Mouse (Mus musculus) embryonic facial prominence, embryonic 11.5 days (tissue): ENCODE measurements around the gene Siglecf. TPM values are rescaled to one million over a fixed set of nuclear protein-coding genes. Genes with fewer than 3 reads are reported as not detected.

Experiments used
- ATAC-seq: fragments of 200-750 bp; cut with Nextera tagmentation; replicated peaks from 2 replicates; pipeline ENCODE4 v1.8.0; 2017; ENCODE audit warnings: low read depth; ENCODE audit not compliant: insufficient number of reproducible peaks, low FRiP score, low TSS enrichment
- DNase-seq: peaks from one replicate; pipeline ENCODE4 v3.0.0-alpha.2; 2015; ENCODE audit warnings: low spot score
- H3K27ac ChIP-seq: fragments of 300-500 bp; sonication (generic); replicated peaks from 2 replicates; pipeline ENCODE4 v1.5.1; 2014; ENCODE audit warnings: mild to moderate bottlenecking, low read depth, low read length, control low read depth
- H3K27me3 ChIP-seq: fragments of 300-500 bp; sonication (generic); 2 replicates; pipeline ENCODE4 v1.6.1; 2014; ENCODE audit warnings: mild to moderate bottlenecking, low read length, moderate library complexity, mixed read lengths; ENCODE audit not compliant: control insufficient read depth, insufficient read depth
- H3K36me3 ChIP-seq: fragments of 300-500 bp; sonication (generic); replicated peaks from 2 replicates; pipeline ENCODE4 v1.6.1; 2014; ENCODE audit warnings: low read depth, mild to moderate bottlenecking, low read length, moderate library complexity, mixed read lengths; ENCODE audit not compliant: control insufficient read depth, insufficient read depth
- H3K4me1 ChIP-seq: fragments of 300-500 bp; sonication (generic); 2 replicates; pipeline ENCODE4 v1.6.1; 2014; ENCODE audit warnings: low read length, mixed read lengths; ENCODE audit not compliant: control insufficient read depth, insufficient read depth
- H3K4me2 ChIP-seq: fragments of 300-500 bp; sonication (generic); 2 replicates; pipeline ENCODE4 v1.6.1; 2014; ENCODE audit warnings: low read depth, mild to moderate bottlenecking, control low read depth, low read length, moderate library complexity
- H3K4me3 ChIP-seq: fragments of 300-500 bp; sonication (generic); 2 replicates; pipeline ENCODE4 v1.5.1; 2014; ENCODE audit warnings: low read depth, low read length, control low read depth
- H3K9ac ChIP-seq: fragments of 300-500 bp; sonication (generic); replicated peaks from 2 replicates; pipeline ENCODE4 v1.6.1; 2014; ENCODE audit warnings: mild to moderate bottlenecking, control low read depth, low read length
- H3K9me3 ChIP-seq: fragments of 300-500 bp; sonication (generic); replicated peaks from 2 replicates; pipeline ENCODE4 v1.6.1; 2016; ENCODE audit warnings: mild to moderate bottlenecking, low read length, inconsistent platforms, mixed read lengths; ENCODE audit not compliant: control insufficient read depth
- WGBS: fragments of 180-500 bp; shearing (Covaris S2); extraction: QIAGEN DNeasy Blood & Tissue Kit; methylation state at CpG from one replicate; pipeline ENCODE4 v1.1.7; 2014; 5-methylcytosine and 5-hydroxymethylcytosine counted together
- polyA plus RNA-seq: library from polyadenylated mRNA; unstranded; fragments of >200 nt; fragmentation: Nextera tagmentation; extraction: Ambion mirVana; gene quantifications from 2 replicates; pipeline ENCODE4 v1.2.1, GENCODE M21; 2014

The Siglecf gene
- polyA plus RNA-seq, 1 experiment from 2014 or later = 0.10 TPM

DNA sequence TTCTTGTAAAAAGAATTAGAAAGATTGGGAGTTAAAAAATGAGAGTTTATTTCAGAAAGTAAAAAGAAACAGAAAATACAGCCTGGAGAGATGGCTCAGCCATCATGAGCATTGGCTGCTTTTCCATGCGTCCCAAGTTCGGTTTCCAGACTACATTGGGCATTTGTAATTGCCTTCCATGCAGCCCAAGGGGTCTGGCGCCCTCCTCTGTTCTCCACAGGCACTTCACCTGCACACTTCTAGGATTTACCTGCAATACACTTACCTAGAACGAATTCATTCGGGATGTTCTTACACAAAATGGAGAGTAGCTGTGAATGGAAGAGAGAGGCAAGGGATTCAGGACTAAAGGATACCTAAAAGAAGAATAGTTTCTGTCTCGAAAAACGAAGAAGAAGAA is 17.9 kb upstream of the Siglecf start:
- DNase-seq = no peak
- H3K4me1 ChIP-seq = no peaks in the 10 kb centered on the region
- H3K27ac ChIP-seq = no peak overlapping the region
- H3K36me3 ChIP-seq = no peaks in the 10 kb centered on the region
- no peak overlapping the region for H3K4me2 ChIP-seq
- no peak overlapping the region for H3K4me3 ChIP-seq
- H3K27me3 ChIP-seq = no peaks in the 10 kb centered on the region
- H3K9ac ChIP-seq = no peak overlapping the region
- no peaks in the 10 kb centered on the region for H3K9me3 ChIP-seq
- 43% methylated on average over 5 of the region's 7 CpGs for WGBS
- ATAC-seq = no peak

- WGBS = 59% methylated on average over 2 of the region's 2 CpGs
- Histone ChIP-seq H3K9ac (no peak overlapping the region), H3K4me3 (no peak overlapping the region), H3K4me1 (no peaks in the 10 kb centered on the region), H3K27me3 (no peaks in the 10 kb centered on the region), H3K9me3 (no peaks in the 10 kb centered on the region), H3K4me2 (no peak overlapping the region), H3K27ac (no peak overlapping the region), H3K36me3 (no peaks in the 10 kb centered on the region)
- ATAC-seq = no peak
- no peak for DNase-seq
Measured at GRCm38 (mm10) chr7:43333899-43334298, 17.2 kb upstream of the Siglecf start.

- Histone ChIP-seq H3K27me3 (no peaks in the 10 kb centered on the region), H3K9ac (no peak overlapping the region), H3K4me2 (no peak overlapping the region), H3K36me3 (no peaks in the 10 kb centered on the region), H3K9me3 (no peaks in the 10 kb centered on the region), H3K4me1 (no peaks in the 10 kb centered on the region), H3K4me3 (no peak overlapping the region), H3K27ac (no peak overlapping the region)
- DNase-seq (no peak), ATAC-seq (no peak)
- WGBS = 84% methylated on average over 4 of the region's 4 CpGs
Measured at GRCm38 (mm10) chr7:43340771-43341170, 10.4 kb upstream of the Siglecf start.

DNA sequence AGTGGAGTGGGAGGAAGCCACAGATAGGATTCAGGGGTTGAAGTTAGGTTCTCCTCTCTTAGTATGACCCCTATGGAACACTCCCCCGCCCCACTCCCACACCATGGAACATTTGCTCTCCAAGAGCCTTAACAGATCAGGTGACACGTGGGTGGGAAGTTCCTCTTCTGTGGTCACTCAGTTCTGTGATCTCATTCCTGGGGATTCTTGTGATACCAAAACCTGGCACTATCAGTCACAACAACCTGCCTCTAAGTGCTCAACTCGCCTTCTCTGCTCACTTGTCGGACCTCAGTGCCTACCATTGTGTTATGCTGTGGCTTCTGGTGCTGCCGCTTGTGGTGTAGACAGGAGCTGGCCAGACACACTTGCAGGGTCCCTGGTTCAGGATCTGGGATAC is 8.0 kb upstream of the Siglecf start:
- H3K36me3 ChIP-seq = no peaks in the 10 kb centered on the region

GRCm38 (mm10) chr7:43344020-43344419 is 7.1 kb upstream of the Siglecf start:
- DNase-seq = no peak
- no peak overlapping the region for H3K9ac ChIP-seq
- H3K27me3 ChIP-seq = no peaks in the 10 kb centered on the region
- 65% methylated on average over 2 of the region's 2 CpGs for WGBS
- H3K9me3 ChIP-seq = no peaks in the 10 kb centered on the region
- no peak overlapping the region for H3K4me3 ChIP-seq
- no peak overlapping the region for H3K4me2 ChIP-seq
- no peak overlapping the region for H3K27ac ChIP-seq
- no peaks in the 10 kb centered on the region for H3K36me3 ChIP-seq
- no peaks in the 10 kb centered on the region for H3K4me1 ChIP-seq
- no peak for ATAC-seq

More for the DNA sequence above, 8.0 kb upstream of the Siglecf start:
- H3K4me2 ChIP-seq = no peak overlapping the region
- no peak overlapping the region for H3K9ac ChIP-seq
- ATAC-seq (no peak), DNase-seq (no peak)
- no peaks in the 10 kb centered on the region for H3K9me3 ChIP-seq
- H3K4me3 ChIP-seq = no peak overlapping the region
- H3K27me3 ChIP-seq = no peaks in the 10 kb centered on the region
- no peak overlapping the region for H3K27ac ChIP-seq
- H3K4me1 ChIP-seq = no peaks in the 10 kb centered on the region
- WGBS = 77% methylated on average over 5 of the region's 5 CpGs

DNA sequence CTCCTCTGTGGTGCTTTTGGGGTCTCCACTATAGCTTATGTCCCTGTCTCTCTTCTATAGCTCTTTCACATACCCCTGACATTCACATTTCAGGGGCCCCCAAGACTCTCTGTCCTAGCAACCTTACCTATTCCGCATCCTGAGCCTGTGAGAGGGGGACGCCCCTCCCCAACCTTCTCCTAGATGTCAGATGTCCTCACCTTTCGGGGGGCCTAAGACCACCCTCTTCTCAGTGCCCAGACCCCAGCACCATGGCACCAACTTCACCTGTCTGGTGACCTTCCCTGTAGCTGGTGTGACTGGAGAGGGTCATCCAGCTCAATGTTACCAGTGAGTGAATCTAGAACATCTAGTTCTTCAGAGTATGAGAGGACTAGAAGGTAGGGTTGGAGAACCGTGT is 6.7 kb upstream of the Siglecf start:
- H3K36me3 ChIP-seq = no peaks in the 10 kb centered on the region
- no peak overlapping the region for H3K4me3 ChIP-seq
- no peak overlapping the region for H3K27ac ChIP-seq
- ATAC-seq (no peak), DNase-seq (no peak)
- whole genome bisulfite sequencing = 82% methylated on average over 4 of the region's 4 CpGs
- H3K27me3 ChIP-seq = no peaks in the 10 kb centered on the region
- H3K4me1 ChIP-seq = no peaks in the 10 kb centered on the region
- H3K4me2 ChIP-seq = no peak overlapping the region
- no peak overlapping the region for H3K9ac ChIP-seq
- no peaks in the 10 kb centered on the region for H3K9me3 ChIP-seq

GRCm38 (mm10) chr7:43346148-43346547 is 5.0 kb upstream of the Siglecf start:
- WGBS = 55% methylated on average over 4 of the region's 4 CpGs
- Histone ChIP-seq H3K4me1 (no peaks in the 10 kb centered on the region), H3K9ac (no peak overlapping the region), H3K27me3 (no peaks in the 10 kb centered on the region), H3K36me3 (no peaks in the 10 kb centered on the region), H3K4me2 (no peak overlapping the region), H3K27ac (no peak overlapping the region), H3K4me3 (no peak overlapping the region), H3K9me3 (no peaks in the 10 kb centered on the region)
- ATAC-seq = no peak
- DNase-seq = no peak

GRCm38 (mm10) chr7:43346571-43346970 is 4.6 kb upstream of the Siglecf start:
- no peak overlapping the region for H3K9ac ChIP-seq
- H3K4me1 ChIP-seq = no peaks in the 10 kb centered on the region
- WGBS = 91% methylated on average over 1 of the region's 1 CpGs
- no peaks in the 10 kb centered on the region for H3K27me3 ChIP-seq
- no peak overlapping the region for H3K4me3 ChIP-seq
- ATAC-seq (no peak), DNase-seq (no peak)
- H3K27ac ChIP-seq = no peak overlapping the region
- H3K4me2 ChIP-seq = no peak overlapping the region
- no peaks in the 10 kb centered on the region for H3K36me3 ChIP-seq
- H3K9me3 ChIP-seq = no peaks in the 10 kb centered on the region
